Mouse (Mus musculus) heart, postnatal 36 days (tissue): ENCODE measurements around the gene Klhl29. TPM values are rescaled to one million over a fixed set of nuclear protein-coding genes. Genes with fewer than 3 reads are reported as not detected.

Source experiments
- DNase-seq, 2 experiments: peaks; one replicate each; pipeline ENCODE4 v3.0.0; 2021 to 2022
- intact Hi-C: fragments of 180-260 bp; cut with DNase I; formaldehyde crosslinking; loops from one replicate; pipeline ENCODE4 v1.15.1; 2025
- total RNA-seq, 2 experiments: library from RNA; stranded (reverse); gene quantifications; 2 replicates each; pipeline ENCODE4 v1.2.3; 2021

The Klhl29 gene
- total RNA-seq, 2 experiments from 2014 or later: 0.28 to 0.38 TPM

- DNase-seq: peak; percentile 8 to 15
- intact Hi-C loops: no loop called here
These were observed 287.5 kb downstream of the Klhl29 start for GRCm38 (mm10) chr12:5087787-5088519.

- intact Hi-C loops: no loop called here
- no peak for DNase-seq
These were observed 290.8 kb downstream of the Klhl29 start for GRCm38 (mm10) chr12:5084714-5085113.

- DNase-seq: no peak
- intact Hi-C loops: no loop called here
These were observed 294.0 kb downstream of the Klhl29 start for GRCm38 (mm10) chr12:5081480-5081879.

GRCm38 (mm10) chr12:5073191-5073590 is 302.3 kb downstream of the Klhl29 start:
- intact Hi-C loops: no loop called here
- DNase-seq: peak; percentile 7 to 14

- intact Hi-C loops: no loop called here
- no peak for DNase-seq
These were observed 305.4 kb downstream of the Klhl29 start for GRCm38 (mm10) chr12:5070131-5070530.

- intact Hi-C loops: no loop called here
- DNase-seq: no peak
These were observed 307.9 kb downstream of the Klhl29 start for GRCm38 (mm10) chr12:5067590-5067989.

- DNase-seq: no peak
- intact Hi-C loops: no loop called here
These were observed 327.4 kb downstream of the Klhl29 start for GRCm38 (mm10) chr12:5048104-5048503.

- intact Hi-C loops: no loop called here
- no peak for DNase-seq
These were observed 331.3 kb downstream of the Klhl29 start for GRCm38 (mm10) chr12:5044141-5044540.

GRCm38 (mm10) chr12:5038008-5038407 is 337.5 kb downstream of the Klhl29 start:
- no peak for DNase-seq
- intact Hi-C loops: no loop called here

- intact Hi-C loops: loop anchor here (1.0 kb wide), 1 partner anchor 107 kb away; no protein-coding TSS in a partner anchor
- DNase-seq: no peak
These were observed 346.4 kb downstream of the Klhl29 start for GRCm38 (mm10) chr12:5029035-5029434.
